In the genomic region with DNA sequence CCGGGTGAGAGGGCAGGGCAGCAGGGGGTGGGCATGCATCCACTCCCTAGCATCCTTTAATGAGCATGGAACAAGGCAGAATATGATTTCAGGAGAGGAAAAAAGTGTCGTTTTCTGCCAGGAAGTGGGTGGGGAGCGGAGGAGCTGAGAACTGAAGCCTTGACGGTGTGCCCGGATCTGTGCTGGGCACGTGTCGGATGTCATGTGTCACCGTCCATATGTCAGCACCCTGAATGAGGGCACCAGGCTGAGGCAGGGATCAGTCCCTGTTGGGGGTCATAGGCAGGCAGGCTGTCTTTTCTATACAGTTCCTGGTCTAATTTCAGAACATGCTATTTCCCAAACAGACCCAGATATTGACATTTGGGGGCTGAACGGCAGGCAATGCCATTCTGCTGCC, we compare ENCODE assay signal across 11 mouse cellular contexts.
DNase-seq lines count a peak whose midpoint lies in the region; ATAC-seq lines count a peak whose summit lies in the region.
"Had no signal": no experiment of that assay in that cellular context is flagged by ENCODE, and none has a peak within 500 bp of the region (broad histone marks: within the 10 kb centered on the region; RNA-seq: fewer than 3 reads in every experiment).

No protein-coding gene starts in this region.

- H3K27ac ChIP-seq in midbrain, embryonic 15.5 days: no peak overlapping the region
- H3K27ac ChIP-seq: kidney, postnatal 0 days; lung, embryonic 15.5 days had no signal

- no peaks in the 10 kb centered on the region for H3K36me3 ChIP-seq in midbrain, embryonic 15.5 days (replicated peaks)
- H3K36me3 ChIP-seq: lung, embryonic 15.5 days had no signal

- WGBS in midbrain, embryonic 15.5 days: 91% methylated on average over 9 of the region's 9 CpGs

- H3K27me3 ChIP-seq in midbrain, embryonic 15.5 days (replicated peaks): no peaks in the 10 kb centered on the region
- H3K27me3 ChIP-seq: lung, embryonic 15.5 days had no signal

- no peaks in the 10 kb centered on the region for H3K9me3 ChIP-seq in midbrain, embryonic 15.5 days
- H3K9me3 ChIP-seq: lung, embryonic 15.5 days had no signal

- H3K4me2 ChIP-seq in midbrain, embryonic 15.5 days: no peak overlapping the region
- H3K4me2 ChIP-seq: lung, embryonic 15.5 days had no signal

- intact Hi-C loops in left cerebral cortex, postnatal 4 days (cut with DNase I): no loop called here

- H3K4me3 ChIP-seq in midbrain, embryonic 15.5 days: no peak overlapping the region
- H3K4me3 ChIP-seq: lung, embryonic 15.5 days had no signal

- H3K4me1 ChIP-seq in midbrain, embryonic 15.5 days: no peaks in the 10 kb centered on the region
- H3K4me1 ChIP-seq: lung, embryonic 15.5 days had no signal

- H3K9ac ChIP-seq in midbrain, embryonic 15.5 days: no peak overlapping the region
- H3K9ac ChIP-seq: lung, embryonic 15.5 days had no signal

- no peak for ATAC-seq in midbrain, embryonic 15.5 days (replicated peaks)

- DNase-seq in cerebellum, adult 11-12 months: peak; percentile 72
- DNase-seq in cerebellum, adult 9-11 months: peak; percentile 77
- DNase-seq in layer of hippocampus, adult 18-20 months (ENCODE audit: low spot score in 2 of 2): peak; percentile 44 to 70
- peak; percentile 18 for DNase-seq in left cerebral cortex, postnatal 4 days
- no peak for DNase-seq in testis, postnatal 10 days (ENCODE audit: low spot score)
- DNase-seq in adrenal gland, postnatal 36 days: no peak
- DNase-seq: liver; thymus, postnatal 4 days had no signal

Comparison
In these comparisons a context has a peak if more than half of its experiments do, and no peak if none do; other contexts are left out.
1. DNase-seq: peak in cerebellum, adult 11-12 months (single experiment), cerebellum, adult 9-11 months (single experiment), layer of hippocampus, adult 18-20 months (2 of 2) and left cerebral cortex, postnatal 4 days (single experiment); none in testis, postnatal 10 days (single experiment) and adrenal gland, postnatal 36 days (0 of 2).